Mouse (Mus musculus) stomach, postnatal 0 days (tissue): ENCODE measurements around the gene Ap4m1. TPM values are rescaled to one million over a fixed set of nuclear protein-coding genes. Genes with fewer than 3 reads are reported as not detected.
A peak's percentile ranks its signal among the peaks of the same experiment; 100 is the strongest.

ENCODE experiments used
- ATAC-seq: fragments of 200-750 bp; cut with Nextera tagmentation; 2 replicates; pipeline ENCODE4 v1.8.0; 2017; ENCODE audit not compliant: low FRiP score, low TSS enrichment
- DNase-seq: peaks from one replicate; pipeline ENCODE4 v3.0.0-alpha.2; 2016; ENCODE audit warnings: low spot score
- H3K27ac ChIP-seq: fragments of 300-500 bp; sonication (generic); replicated peaks from 2 replicates; pipeline ENCODE4 v1.5.1; 2014; ENCODE audit warnings: mild to moderate bottlenecking, control low read depth
- H3K27me3 ChIP-seq: fragments of 300-500 bp; sonication (generic); 2 replicates; pipeline ENCODE4 v1.6.1; 2014; ENCODE audit warnings: low read length; ENCODE audit not compliant: control insufficient read depth, insufficient read depth
- H3K36me3 ChIP-seq: fragments of 300-500 bp; sonication (generic); 2 replicates; pipeline ENCODE4 v1.6.1; 2014; ENCODE audit warnings: low read length, mixed read lengths; ENCODE audit not compliant: control insufficient read depth, insufficient read depth
- H3K4me1 ChIP-seq: fragments of 300-500 bp; sonication (generic); replicated peaks from 2 replicates; pipeline ENCODE4 v1.6.1; 2014; ENCODE audit warnings: antibody characterized with exemption; ENCODE audit not compliant: control insufficient read depth, insufficient read depth
- H3K4me2 ChIP-seq: fragments of 300-500 bp; sonication (generic); replicated peaks from 2 replicates; pipeline ENCODE4 v1.6.1; 2014; ENCODE audit warnings: low read depth, mild to moderate bottlenecking, control low read depth, moderate library complexity
- H3K4me3 ChIP-seq: fragments of 300-500 bp; sonication (generic); 2 replicates; pipeline ENCODE4 v1.5.1; 2014; ENCODE audit warnings: low read depth, low read length, control low read depth
- H3K9ac ChIP-seq: fragments of 300-500 bp; sonication (generic); 2 replicates; pipeline ENCODE4 v1.6.1; 2014; ENCODE audit warnings: mild to moderate bottlenecking, low read length, control low read depth, mixed read lengths
- H3K9me3 ChIP-seq: fragments of 300-500 bp; sonication (generic); 2 replicates; pipeline ENCODE4 v1.6.1; 2016; ENCODE audit warnings: low read length; ENCODE audit not compliant: control insufficient read depth
- CTCF ChIP-seq: IDR thresholded peaks from 2 replicates; pipeline ENCODE4 v1.5.1; 2016; ENCODE audit warnings: antibody characterized with exemption, low read depth, mild to moderate bottlenecking, moderate library complexity
- EP300 ChIP-seq: optimal IDR thresholded peaks from 2 replicates; pipeline ENCODE3; 2016; ENCODE audit warnings: antibody characterized with exemption
- WGBS: fragments of 180-500 bp; shearing (Covaris S2); extraction: QIAGEN DNeasy Blood & Tissue Kit; methylation state at CpG from one replicate; pipeline ENCODE4 v1.1.7; 2014; 5-methylcytosine and 5-hydroxymethylcytosine counted together
- polyA plus RNA-seq: library from polyadenylated mRNA; unstranded; fragments of >200 nt; fragmentation: Nextera tagmentation; extraction: Ambion mirVana; gene quantifications from 2 replicates; pipeline ENCODE4 v1.2.1, GENCODE M21; 2015

Ap4m1 gene
- polyA plus RNA-seq, result 9.3 and 9.9 TPM in 2 replicates

- peak; percentile 98 for DNase-seq
- WGBS, result under 1% methylated on average over 54 of the region's 54 CpGs
Measured at GRCm38 (mm10) chr5:138171695-138172491, at the start of gene Ap4m1, which contains the start of gene Mcm7. Gene Ap4m1 (plus strand): TSS chr5:138172002. Gene Mcm7 (minus strand): TSS chr5:138172422.

GRCm38 (mm10) chr5:138132425-138133064, 39.3 kb upstream of the Ap4m1 start:
- ATAC-seq (no peak), DNase-seq (no peak)
- Histone ChIP-seq H3K9ac (no peak overlapping the region), H3K27me3 (no peaks in the 10 kb centered on the region), H3K36me3 (peaks cover 34% of the 10 kb centered on the region; the same call in 1 of the 2 replicates), H3K4me2 (no peak overlapping the region), H3K4me1 (no peaks in the 10 kb centered on the region), H3K27ac (no peak overlapping the region), H3K9me3 (no peaks in the 10 kb centered on the region), H3K4me3 (no peak overlapping the region)
- 89% methylated on average over 5 of the region's 5 CpGs for whole genome bisulfite sequencing
- TF ChIP-seq EP300, result no peak
- no peak for TF ChIP-seq CTCF

More at GRCm38 (mm10) chr5:138171695-138172491, at the start of gene Ap4m1, which contains the start of gene Mcm7:
- H3K4me3 ChIP-seq, result peak within 1 kb of the TSS; percentile 65
- TF ChIP-seq EP300, result no peak
- TF ChIP-seq CTCF, result peak; percentile 55
- peak; percentile 91 for ATAC-seq
- peak within 1 kb of the TSS; percentile 97 for H3K4me2 ChIP-seq
- peaks cover 18% of the 10 kb centered on the region for H3K36me3 ChIP-seq
- peak within 1 kb of the TSS; percentile 91 for H3K27ac ChIP-seq
- no peaks in the 10 kb centered on the region for H3K9me3 ChIP-seq
- peak within 1 kb of the TSS; percentile 73 for H3K9ac ChIP-seq
- H3K27me3 ChIP-seq, result no peaks in the 10 kb centered on the region
- no peaks in the 10 kb centered on the region for H3K4me1 ChIP-seq

- Histone ChIP-seq H3K4me2 (no peak overlapping the region), H3K4me1 (no peaks in the 10 kb centered on the region), H3K27ac (no peak overlapping the region), H3K36me3 (peaks cover 15% of the 10 kb centered on the region; the same call in 1 of the 2 replicates), H3K9ac (no peak overlapping the region), H3K4me3 (no peak overlapping the region), H3K27me3 (no peaks in the 10 kb centered on the region), H3K9me3 (no peaks in the 10 kb centered on the region)
- 48% methylated on average over 4 of the region's 4 CpGs for WGBS
- DNase-seq (no peak), ATAC-seq (peak; percentile 43; the same call in 1 of the 2 replicates)
- TF ChIP-seq CTCF (no peak), EP300 (no peak)
Measured at GRCm38 (mm10) chr5:138137257-138137656, 34.5 kb upstream of the Ap4m1 start.

GRCm38 (mm10) chr5:138137935-138138549, 33.8 kb upstream of the Ap4m1 start:
- Histone ChIP-seq H3K4me2 (no peak overlapping the region), H3K27me3 (no peaks in the 10 kb centered on the region), H3K36me3 (peaks cover 12% of the 10 kb centered on the region; the same call in 1 of the 2 replicates), H3K27ac (no peak overlapping the region), H3K4me1 (no peaks in the 10 kb centered on the region), H3K4me3 (no peak overlapping the region), H3K9me3 (no peaks in the 10 kb centered on the region), H3K9ac (no peak overlapping the region)
- DNase-seq (peak; percentile 29), ATAC-seq (peak; percentile 60)
- no peak for TF ChIP-seq EP300
- TF ChIP-seq CTCF, result peak; percentile 83
- WGBS, result 52% methylated on average over 8 of the region's 8 CpGs

- 62% methylated on average over 4 of the region's 4 CpGs for WGBS
- no peaks in the 10 kb centered on the region for H3K27me3 ChIP-seq
- TF ChIP-seq CTCF (no peak), EP300 (no peak)
- no peak overlapping the region for H3K9ac ChIP-seq
- no peak overlapping the region for H3K27ac ChIP-seq
- no peak overlapping the region for H3K4me2 ChIP-seq
- no peak for ATAC-seq
- H3K4me3 ChIP-seq, result no peak overlapping the region
- no peaks in the 10 kb centered on the region for H3K9me3 ChIP-seq
- DNase-seq, result no peak
- no peaks in the 10 kb centered on the region for H3K4me1 ChIP-seq
- peaks cover 12% of the 10 kb centered on the region; the same call in 1 of the 2 replicates for H3K36me3 ChIP-seq
Measured at GRCm38 (mm10) chr5:138138585-138138984, 33.2 kb upstream of the Ap4m1 start.
